Mouse (Mus musculus): Measurements from ENCODE around the gene Fam228b.
"Not testable (repeated sequence)": the region's sequence is repeated elsewhere in the genome, so short reads cannot be mapped to it uniquely, and the experiment has no call there.

- not testable (repeated sequence) for TF ChIP-seq CTCF (IDR thresholded peaks at IDR 0.05); EP300 (IDR thresholded peaks at IDR 0.05; ENCODE audit: insufficient read depth, low read depth, low read length)
These were observed 63.4 kb downstream of the Fam228b start for GRCm38 (mm10) chr12:4705626-4706025.

Measured in heart, adult 2 months (tissue).